Mouse (Mus musculus): ENCODE data around the gene Olfr523.
"Not testable (repeated sequence)": the region's sequence is repeated elsewhere in the genome, so short reads cannot be mapped to it uniquely, and the experiment has no call there.

The Olfr523 gene

GRCm38 (mm10) chr7:140172936-140173335 is at the start of gene Olfr523:
Gene Olfr523 (plus strand): TSS chr7:140173217.
- no peak for DNase-seq

- no peak for DNase-seq
These were observed 48.6 kb upstream of the Olfr523 start for GRCm38 (mm10) chr7:140124382-140124781.

DNA sequence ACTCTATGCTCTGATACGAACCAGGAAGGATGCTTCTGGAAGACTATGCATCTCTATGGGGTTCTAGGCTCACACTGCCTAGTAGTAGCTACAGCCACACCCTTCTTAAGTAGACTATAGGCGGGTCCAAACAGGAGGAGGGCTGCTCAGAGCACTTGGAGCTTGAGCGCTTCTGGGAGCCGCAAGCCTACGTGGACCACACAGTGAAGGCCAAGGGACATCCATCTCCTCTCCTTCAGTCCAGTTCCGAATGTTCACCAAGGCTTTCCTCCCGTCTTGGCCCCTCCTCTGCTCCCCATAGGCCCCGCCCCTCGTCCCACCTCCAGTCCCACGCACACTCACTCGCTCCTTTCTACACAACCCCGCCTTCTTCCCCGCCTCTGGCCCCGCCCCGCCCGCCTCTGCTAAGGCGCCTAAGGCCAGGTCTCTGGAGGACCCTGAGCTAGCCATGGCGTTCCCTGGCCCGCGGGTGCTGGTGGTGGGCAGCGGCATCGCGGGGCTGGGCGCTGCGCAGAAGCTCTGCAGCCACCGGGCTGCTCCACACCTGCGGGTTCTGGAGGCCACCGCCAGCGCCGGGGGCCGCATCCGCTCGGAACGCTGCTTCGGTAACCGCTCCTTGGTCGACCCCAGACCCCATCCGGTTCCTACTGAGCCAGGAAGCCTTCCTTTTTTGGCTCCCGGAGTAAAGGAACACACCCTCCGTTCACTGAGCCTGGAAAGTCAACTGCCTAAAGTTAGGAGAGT is 47.6 kb upstream of the Olfr523 start:
- DNase-seq, result peak; percentile 98

DNA sequence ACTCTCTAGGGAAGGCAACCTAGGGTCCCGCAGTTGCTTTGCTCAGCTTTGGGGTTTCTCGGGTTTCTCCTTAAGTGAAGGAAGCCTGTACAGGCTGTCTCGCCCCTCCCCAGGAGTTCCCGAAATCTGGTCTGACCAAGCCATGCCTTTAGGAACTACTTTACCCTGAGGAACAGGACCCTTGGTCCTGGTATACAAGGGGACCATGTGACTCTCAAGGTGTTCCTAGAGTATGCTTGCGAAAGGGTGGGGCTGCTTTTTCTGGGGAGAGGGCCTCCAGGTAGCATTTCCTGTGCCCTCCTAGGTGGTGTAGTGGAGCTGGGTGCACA is 47.0 kb upstream of the Olfr523 start:
- no peak for DNase-seq

DNA sequence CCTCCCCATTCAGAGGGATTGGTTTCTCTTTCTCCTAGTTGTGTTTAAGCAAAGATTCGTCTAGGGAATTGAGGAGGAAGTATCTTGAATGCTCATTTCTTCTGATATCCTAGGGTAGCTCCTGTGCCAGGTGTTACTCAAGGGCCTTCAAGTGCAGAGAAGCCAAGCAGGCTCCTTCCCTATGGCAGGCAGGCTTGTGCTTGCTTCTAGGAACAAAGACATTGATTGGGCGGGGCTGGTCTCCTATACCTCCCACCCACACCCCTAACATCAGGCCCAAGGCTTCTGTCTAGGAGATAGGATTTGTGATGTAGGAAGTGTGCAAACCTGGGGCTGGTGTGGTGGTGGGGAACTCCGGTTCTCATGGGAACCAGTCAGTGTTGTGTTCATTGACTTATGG is 46.1 kb upstream of the Olfr523 start:
- DNase-seq, result no peak

DNA sequence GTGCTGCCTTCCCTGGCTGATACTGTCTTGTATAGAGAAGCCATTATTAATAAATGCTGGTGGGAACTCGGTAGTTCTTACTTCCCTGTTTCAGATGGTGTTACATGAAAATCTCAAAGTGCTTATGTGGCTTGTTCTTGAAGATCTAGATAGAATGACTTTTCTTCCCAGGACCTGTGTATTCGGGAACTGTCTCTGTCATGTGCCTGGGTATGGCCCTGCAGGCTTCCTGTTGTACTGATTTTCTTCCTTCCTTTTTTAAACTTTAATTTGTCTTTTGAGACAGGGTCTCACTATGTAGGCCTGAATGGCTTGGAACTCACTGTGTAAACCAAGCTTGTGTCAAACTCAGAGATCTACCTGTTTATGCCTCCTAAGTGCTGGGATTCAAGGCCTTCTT is 45.1 kb upstream of the Olfr523 start:
- no peak for DNase-seq

DNA sequence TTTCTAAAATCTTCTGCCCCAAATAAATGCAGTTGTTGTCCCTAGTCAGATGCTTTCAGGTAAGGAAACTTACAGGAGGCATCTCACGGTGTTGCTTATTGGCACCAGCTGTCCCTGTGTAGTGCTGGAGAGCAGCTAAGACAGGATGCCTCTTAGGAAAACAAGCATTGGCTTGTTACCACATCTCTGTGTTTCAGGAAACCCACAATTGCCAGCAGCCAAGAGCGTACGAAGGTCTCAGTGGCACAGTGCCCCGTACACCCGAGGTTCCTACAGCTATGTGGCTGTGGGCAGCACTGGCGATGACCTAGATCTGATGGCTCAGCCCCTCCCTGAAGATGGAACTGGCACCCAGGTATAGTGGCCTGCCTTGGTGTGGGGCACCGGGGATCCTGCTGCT is 40.8 kb upstream of the Olfr523 start:
- DNase-seq, result not testable (repeated sequence)

GRCm38 (mm10) chr7:140134033-140134432 is 39.0 kb upstream of the Olfr523 start:
- not testable (repeated sequence) for DNase-seq

DNA sequence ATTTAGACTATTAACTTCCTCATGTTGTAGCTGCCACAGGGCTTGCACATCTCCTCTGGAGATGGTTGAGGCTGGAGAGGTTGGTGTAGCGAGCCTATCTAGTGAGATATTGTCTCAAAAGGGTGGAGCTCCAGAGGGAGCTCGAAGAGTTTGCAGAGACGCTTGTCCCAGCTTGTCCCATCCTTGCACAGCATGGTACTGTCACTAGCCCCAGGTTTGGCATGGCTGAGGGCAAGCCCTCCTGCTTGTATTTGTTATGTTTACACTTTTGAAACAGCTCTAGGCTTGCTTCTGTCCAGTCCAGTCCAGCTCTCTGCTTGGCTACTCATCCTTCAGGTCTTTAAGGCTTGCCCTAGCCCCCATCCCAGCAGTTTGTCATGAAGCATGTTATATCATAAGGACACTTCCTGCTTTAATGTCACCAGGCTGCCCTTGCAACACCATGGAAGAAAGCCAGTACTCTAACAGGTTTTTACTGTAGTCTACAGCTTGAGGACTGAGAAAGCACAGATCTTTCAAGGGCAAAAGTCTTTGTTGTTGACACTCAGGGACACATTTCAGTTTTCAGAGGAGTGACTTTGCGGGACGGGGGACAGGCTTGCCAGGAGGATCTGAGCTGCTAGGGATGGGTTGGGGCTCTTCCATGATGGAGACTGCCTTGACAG is 37.8 kb upstream of the Olfr523 start:
- no peak for DNase-seq

- peak; percentile 96 for DNase-seq
These were observed 35.6 kb upstream of the Olfr523 start, which contains the start of gene Mtg1 for GRCm38 (mm10) chr7:140137135-140138020. Gene Mtg1 (plus strand): TSS chr7:140137564.

DNA sequence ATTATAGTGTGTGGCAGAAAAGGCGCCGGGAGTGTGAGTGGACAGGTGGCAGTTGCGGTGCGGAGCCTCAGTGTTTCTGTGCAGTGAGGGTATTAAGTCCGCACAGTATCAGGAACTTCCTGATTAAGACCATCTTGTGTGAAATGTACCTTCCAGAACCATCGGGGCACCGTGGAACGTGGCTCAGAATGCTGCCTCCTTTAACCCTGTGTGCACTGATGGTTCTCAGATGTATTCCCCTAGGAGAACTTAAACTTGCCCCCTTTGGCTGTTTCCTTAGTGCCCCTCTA is 35.1 kb upstream of the Olfr523 start:
- DNase-seq, result no peak

DNA sequence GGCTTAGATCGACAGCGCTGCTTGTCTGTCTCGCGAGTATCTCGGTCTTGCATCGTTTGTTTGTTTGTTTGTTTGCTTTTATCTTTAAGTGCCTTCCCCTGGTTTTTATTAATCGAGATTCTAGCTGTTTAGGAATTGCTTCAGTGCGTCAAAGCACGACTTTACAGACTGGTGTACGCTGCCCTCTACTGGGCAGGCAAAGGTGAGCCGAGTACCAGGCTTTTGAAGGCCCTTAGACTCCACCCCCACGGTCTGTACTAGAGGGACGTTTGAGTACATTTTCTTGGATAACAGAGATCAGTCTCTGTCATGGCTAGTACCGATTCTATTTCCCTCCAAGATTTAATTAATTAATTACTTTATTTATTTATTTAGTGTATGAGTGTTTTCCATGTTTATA is 31.7 kb upstream of the Olfr523 start:
- DNase-seq, result peak; percentile 85

DNA sequence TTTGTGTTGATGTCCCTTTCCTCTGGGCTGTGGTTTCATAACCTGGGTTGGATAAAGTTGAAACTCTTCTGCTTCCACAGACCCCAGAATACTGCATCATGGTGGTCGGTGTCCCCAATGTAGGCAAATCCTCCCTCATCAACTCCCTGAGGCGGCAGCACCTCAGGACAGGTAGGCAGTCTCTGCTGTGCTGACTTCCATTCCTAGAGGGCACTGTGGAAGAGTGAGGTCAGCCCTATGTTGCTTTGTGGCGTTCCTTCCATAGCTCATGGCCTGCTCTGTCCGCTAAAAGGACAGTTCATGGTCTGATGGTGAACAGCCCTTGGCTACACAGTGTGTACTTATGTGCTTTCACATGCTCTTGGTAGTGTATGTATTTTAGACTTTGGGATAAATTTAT is 28.5 kb upstream of the Olfr523 start:
- DNase-seq, result no peak

DNA sequence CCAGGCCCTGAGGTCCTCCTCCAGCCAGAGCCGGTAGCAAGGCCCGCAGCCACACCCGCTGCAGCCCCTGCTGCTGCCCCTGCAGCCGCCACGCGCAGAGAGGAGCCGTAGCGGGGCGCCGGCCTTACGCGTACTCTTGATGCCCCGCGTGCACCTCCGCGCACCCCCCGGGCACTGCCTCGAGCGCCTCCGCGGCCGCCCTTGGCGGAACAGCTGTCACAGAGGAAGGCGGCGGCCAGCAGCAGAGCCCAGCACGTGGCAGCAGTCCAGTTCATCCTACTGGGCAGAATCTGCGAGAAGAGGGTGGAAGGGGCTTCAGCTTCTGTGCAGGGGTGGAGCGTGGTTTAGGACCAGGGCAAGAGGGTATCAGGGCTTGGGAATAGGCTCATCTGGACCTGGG is 19.6 kb upstream of the Olfr523 start:
- peak; percentile 39 for DNase-seq

DNA sequence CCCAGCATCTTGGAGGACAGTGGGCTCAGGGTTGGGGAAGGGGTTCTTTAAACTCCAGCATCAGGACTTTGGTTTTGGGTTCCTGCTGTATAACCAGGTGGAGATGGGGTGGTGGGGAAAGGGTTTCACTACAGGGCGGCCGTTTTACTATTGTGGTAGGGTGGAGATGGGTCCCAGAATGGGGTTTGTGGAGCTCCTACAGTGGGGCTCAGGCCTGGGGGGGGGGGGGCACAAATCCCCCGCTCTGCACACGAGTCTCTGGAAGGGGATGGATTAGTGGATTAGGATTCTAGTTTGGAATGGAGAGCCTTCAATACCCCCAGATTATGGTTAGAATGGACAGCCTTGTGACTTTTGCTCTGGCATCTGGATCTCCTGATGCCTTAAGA is 19.2 kb upstream of the Olfr523 start:
- no peak for DNase-seq

DNA sequence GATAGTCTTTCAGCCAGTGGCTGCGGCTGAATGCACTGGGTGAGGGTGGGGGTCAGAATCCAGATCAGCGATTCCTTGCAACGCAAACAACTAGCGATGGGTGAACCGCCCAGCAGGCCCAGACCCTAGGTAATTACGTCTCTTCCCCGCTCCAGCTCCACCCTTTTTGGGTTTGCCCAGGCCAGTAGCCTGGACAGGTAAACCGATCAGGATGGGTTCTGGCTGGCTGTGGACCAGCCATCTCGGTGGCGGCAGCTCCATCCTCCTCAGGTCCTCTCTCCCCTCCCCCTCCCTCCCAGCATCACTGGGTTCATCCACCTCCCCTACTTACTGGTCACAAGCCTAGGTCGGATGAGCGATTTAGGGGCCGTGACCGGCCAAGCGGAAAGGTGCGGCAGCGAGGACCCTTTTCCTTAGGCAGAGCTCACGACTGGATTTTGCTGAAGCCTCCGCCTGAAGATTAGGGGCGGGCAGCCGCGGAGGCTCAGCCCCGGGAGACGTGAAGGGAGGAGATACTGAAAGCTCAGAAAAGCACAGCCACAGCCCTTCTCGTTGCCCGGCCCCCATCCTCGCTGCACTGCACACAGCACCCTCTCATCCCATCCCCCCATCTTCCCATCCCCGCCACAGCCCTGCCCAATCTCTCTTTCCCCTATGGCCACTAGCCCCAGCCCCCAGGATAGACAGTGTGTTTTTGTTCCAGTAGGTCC is 18.6 kb upstream of the Olfr523 start, which contains the start of gene Sprn:
Gene Sprn (minus strand): TSS at position 660 of the 710 bp plus-strand sequence.
- DNase-seq, result no peak

- DNase-seq, result no peak
These were observed 12.7 kb upstream of the Olfr523 start for GRCm38 (mm10) chr7:140160363-140160762.

GRCm38 (mm10) chr7:140164664-140165063 is 8.4 kb upstream of the Olfr523 start, which contains the start of gene Olfr522:
Gene Olfr522 (minus strand): TSS chr7:140164764.
- no peak for DNase-seq

DNA sequence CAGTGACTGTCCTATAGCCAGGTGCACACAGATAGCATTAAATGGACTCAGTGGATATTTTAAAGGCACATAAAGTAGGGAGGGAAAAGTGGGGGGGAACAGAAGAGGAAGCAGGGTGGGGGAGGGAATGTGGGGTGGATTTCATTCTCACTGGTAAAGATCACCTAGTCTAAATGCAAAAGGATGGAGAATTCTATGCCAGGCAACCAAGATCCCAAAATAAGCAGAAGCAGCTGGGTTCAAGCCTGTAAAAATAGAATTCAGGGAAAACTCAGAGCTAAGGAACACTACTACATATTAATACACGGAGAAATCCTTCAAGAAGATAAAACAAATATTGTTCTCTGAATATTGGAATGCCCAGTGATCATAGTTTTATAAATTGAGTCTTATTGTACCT is 5.1 kb upstream of the Olfr523 start:
- DNase-seq, result no peak

DNA sequence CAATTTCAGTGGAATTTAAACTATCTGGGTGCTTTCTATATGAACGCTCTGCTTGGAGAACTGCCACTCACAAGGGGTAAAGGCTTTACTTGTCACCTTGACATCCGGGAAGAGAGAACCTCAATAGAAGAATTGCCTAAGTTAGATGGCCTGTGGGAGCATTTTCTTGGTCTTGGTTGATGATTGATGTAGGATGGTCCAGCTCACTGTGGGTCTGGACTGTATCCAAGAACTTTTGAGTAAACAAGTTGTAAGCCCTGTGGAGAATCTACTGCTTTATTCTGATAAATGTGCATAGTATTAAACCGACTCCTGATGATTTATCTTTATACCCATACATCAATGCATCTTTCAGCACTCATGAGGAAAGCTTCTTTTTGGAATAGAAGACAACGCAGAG is 3.6 kb upstream of the Olfr523 start:
- DNase-seq, result no peak

DNA sequence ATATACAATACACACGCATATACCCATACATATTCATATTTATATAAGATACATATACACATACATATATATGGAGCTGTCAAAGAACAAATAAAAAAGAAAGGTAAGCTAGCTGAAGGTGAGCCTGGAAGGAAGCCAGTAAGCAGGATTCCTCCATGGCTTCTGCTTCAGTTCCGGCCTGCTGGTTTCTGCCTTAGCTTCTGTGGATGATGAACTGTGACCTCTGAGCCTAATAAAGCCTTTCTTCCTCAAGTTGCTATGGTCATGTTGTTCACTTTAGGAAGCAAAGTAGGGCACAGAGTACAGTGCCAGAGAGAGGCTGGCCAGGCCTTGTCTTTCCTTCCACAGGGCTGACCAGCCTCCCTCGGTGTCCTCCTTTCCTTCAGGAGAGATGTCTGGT is 2.2 kb upstream of the Olfr523 start:
- no peak for DNase-seq

- no peak for DNase-seq
These were observed 6.2 kb downstream of the Olfr523 start for GRCm38 (mm10) chr7:140179176-140179575.

- no peak for DNase-seq
These were observed 7.7 kb downstream of the Olfr523 start for GRCm38 (mm10) chr7:140180692-140181091.
